Mouse (Mus musculus) heart, adult 2 months (tissue): ENCODE data around the gene E2f8. TPM values are rescaled to one million over a fixed set of nuclear protein-coding genes. Genes with fewer than 3 reads are reported as not detected.

Experiments
- DNase-seq, 2 experiments: peaks; one replicate each; pipeline ENCODE4 v3.0.0; 2021
- H3K27ac ChIP-seq: fragments of 200-600 bp; 2 replicates; pipeline ENCODE4 v1.8.1; 2022
- H3K27me3 ChIP-seq: fragments of 200-500 bp; 2 replicates; pipeline ENCODE4 v1.6.1; 2012; ENCODE audit warnings: mild to moderate bottlenecking, low read length, inconsistent platforms, mixed read lengths; ENCODE audit not compliant: control insufficient read depth, insufficient read depth
- H3K36me3 ChIP-seq: fragments of 200-500 bp; 2 replicates; pipeline ENCODE4 v1.6.1; 2012; ENCODE audit warnings: low read length, inconsistent platforms; ENCODE audit not compliant: control insufficient read depth, insufficient read depth
- H3K4me1 ChIP-seq: fragments of 200-500 bp; 2 replicates; pipeline ENCODE4 v1.6.1; 2011; ENCODE audit warnings: low read length; ENCODE audit not compliant: control insufficient read depth, insufficient read depth
- H3K4me3 ChIP-seq: fragments of 200-600 bp; 2 replicates; pipeline ENCODE4 v1.8.1; 2022
- H3K79me2 ChIP-seq: fragments of 200-500 bp; replicated peaks from 2 replicates; pipeline ENCODE4 v1.6.1; 2012; ENCODE audit warnings: mild to moderate bottlenecking, inconsistent platforms, low read length, moderate library complexity, mixed read lengths; ENCODE audit not compliant: control insufficient read depth, insufficient read depth
- H3K9ac ChIP-seq: fragments of 200-500 bp; 2 replicates; pipeline ENCODE4 v1.6.1; 2012; ENCODE audit warnings: low read depth, mild to moderate bottlenecking, control low read depth, inconsistent platforms, low read length, mixed read lengths
- CTCF ChIP-seq: fragments of 200-600 bp; IDR thresholded peaks from 2 replicates; pipeline ENCODE4 v1.8.1; 2022; ENCODE audit warnings: antibody characterized with exemption, mild to moderate bottlenecking, moderate library complexity
- EP300 ChIP-seq: fragments of 200-500 bp; IDR thresholded peaks from 2 replicates; pipeline ENCODE4 v1.6.1; 2011; ENCODE audit warnings: low read depth, low read length, control low read depth; ENCODE audit not compliant: insufficient read depth
- POLR2A ChIP-seq: fragments of 200-500 bp; IDR thresholded peaks from 2 replicates; pipeline ENCODE4 v1.6.1; 2011; ENCODE audit warnings: mild to moderate bottlenecking, low read depth, low read length, control low read depth; ENCODE audit not compliant: insufficient read depth
- WGBS: fragments of 180-500 bp; shearing (Covaris S2); methylation state at CpG from one replicate; pipeline ENCODE4 v1.1.7; 2018; 5-methylcytosine and 5-hydroxymethylcytosine counted together
- intact Hi-C: fragments of 180-260 bp; cut with DNase I; formaldehyde crosslinking; loops from one replicate; pipeline ENCODE4 v1.15.1; 2025
- long read RNA-seq: library from polyadenylated mRNA; stranded (forward); transcript quantifications from one replicate; pipeline ENCODE4 v2.0.0, GENCODE M21; 2021
- polyA plus RNA-seq: library from polyadenylated mRNA; depleted of rRNA; stranded (reverse); fragments of >200 nt; gene quantifications from 2 replicates; pipeline ENCODE4 v1.2.3, GENCODE M21; 2012; rRNA removed
- total RNA-seq, 2 experiments: library from RNA; stranded (reverse); gene quantifications; 2 replicates each; pipeline ENCODE4 v1.2.3; 2021

Gene E2f8
- total RNA-seq: 1 to 10 TPM; 1.3 to 1.6 TPM
- 0.23 and 0.31 TPM in 2 replicates for polyA plus RNA-seq
- long read RNA-seq: 0 reads

DNA sequence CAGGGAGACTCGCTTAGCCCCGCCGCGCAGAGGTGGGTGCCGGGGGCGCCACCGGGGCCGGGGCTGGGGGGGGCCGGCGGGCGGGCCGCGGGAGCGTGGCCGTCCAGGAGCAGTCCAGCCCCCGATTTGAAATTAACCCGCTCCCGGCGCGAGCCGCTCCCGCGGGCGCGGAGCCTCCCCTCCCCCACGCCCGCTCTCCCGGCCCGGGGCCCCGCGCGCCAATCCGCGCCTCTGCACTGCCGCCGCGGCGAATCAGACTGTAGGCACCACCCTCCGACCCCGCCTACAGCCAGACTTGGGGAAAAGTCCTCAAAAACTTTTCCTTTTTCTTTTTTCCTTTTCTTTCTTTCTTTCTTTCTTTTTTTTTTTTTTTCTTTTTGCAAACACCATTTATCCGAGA, at the start of gene E2f8:
E2f8 (minus strand) TSS at position 111 of the 400 bp plus-strand sequence.
- intact Hi-C loops: loop anchor here (5.0 kb wide), 1 partner anchor 129 kb away; no protein-coding TSS in a partner anchor
- no peaks in the 10 kb centered on the region; the same call in 1 of the 2 replicates for H3K27me3 ChIP-seq
- WGBS: under 1% methylated on average over 34 of the region's 41 CpGs
- H3K4me1 ChIP-seq: peaks cover 1% of the 10 kb centered on the region; the same call in 1 of the 2 replicates
- H3K9ac ChIP-seq: peak within 1 kb of the TSS; percentile 39
- peak; percentile 77 to 80 for DNase-seq
- H3K27ac ChIP-seq: no peak within 1 kb of the TSS
- H3K36me3 ChIP-seq: no peaks in the 10 kb centered on the region
- H3K79me2 ChIP-seq: no peaks in the 10 kb centered on the region
- TF ChIP-seq EP300 (no peak), CTCF (no peak)
- peak within 1 kb of the TSS; percentile 80 for H3K4me3 ChIP-seq

GRCm38 (mm10) chr7:48930399-48930798, 49.0 kb upstream of the E2f8 start:
- WGBS: 53% methylated on average over 5 of the region's 5 CpGs
- Histone ChIP-seq H3K9ac (no peak overlapping the region), H3K4me3 (no peak overlapping the region), H3K36me3 (no peaks in the 10 kb centered on the region; the same call in 1 of the 2 replicates), H3K4me1 (peaks cover 1% of the 10 kb centered on the region; the same call in 1 of the 2 replicates), H3K27me3 (no peaks in the 10 kb centered on the region), H3K79me2 (no peaks in the 10 kb centered on the region), H3K27ac (no peak overlapping the region)
- intact Hi-C loops: no loop called here
- no peak for TF ChIP-seq CTCF
- TF ChIP-seq EP300: no peak
- no peak for TF ChIP-seq POLR2A
- peak in 1 of 2 experiments; percentile 19 for DNase-seq

GRCm38 (mm10) chr7:48928364-48928763, 47.0 kb upstream of the E2f8 start:
- no peak overlapping the region for H3K4me3 ChIP-seq
- peak; percentile 42 to 66 for DNase-seq
- no peaks in the 10 kb centered on the region for H3K27me3 ChIP-seq
- H3K4me1 ChIP-seq: peaks cover 1% of the 10 kb centered on the region; the same call in 1 of the 2 replicates
- WGBS: 17% methylated on average over 3 of the region's 3 CpGs
- H3K27ac ChIP-seq: no peak overlapping the region
- intact Hi-C loops: loop anchor here (1.0 to 5.0 kb wide), 2 partner anchors 139 to 193 kb away; no protein-coding TSS in a partner anchor
- H3K79me2 ChIP-seq: no peaks in the 10 kb centered on the region
- H3K9ac ChIP-seq: no peak overlapping the region
- 0 out of 2 replicates have a peak, but pooled peaks have one; percentile 13 for TF ChIP-seq EP300
- peak; percentile 79 for TF ChIP-seq CTCF
- TF ChIP-seq POLR2A: no peak
- H3K36me3 ChIP-seq: no peaks in the 10 kb centered on the region; the same call in 1 of the 2 replicates

- H3K9ac ChIP-seq: no peak overlapping the region
- H3K4me3 ChIP-seq: no peak overlapping the region
- DNase-seq: no peak
- H3K27me3 ChIP-seq: no peaks in the 10 kb centered on the region
- no peaks in the 10 kb centered on the region; the same call in 1 of the 2 replicates for H3K36me3 ChIP-seq
- H3K4me1 ChIP-seq: peaks cover 1% of the 10 kb centered on the region; the same call in 1 of the 2 replicates
- intact Hi-C loops: loop anchor here (5.0 kb wide), 1 partner anchor 142 kb away; no protein-coding TSS in a partner anchor
- H3K79me2 ChIP-seq: no peaks in the 10 kb centered on the region
- TF ChIP-seq POLR2A (no peak), CTCF (no peak), EP300 (no peak)
- WGBS: 21% methylated on average over 3 of the region's 3 CpGs
- no peak overlapping the region for H3K27ac ChIP-seq
These were observed 43.8 kb upstream of the E2f8 start for GRCm38 (mm10) chr7:48925214-48925613.

- DNase-seq: no peak
- H3K9ac ChIP-seq: no peak overlapping the region
- H3K4me1 ChIP-seq: peaks cover 1% of the 10 kb centered on the region; the same call in 1 of the 2 replicates
- H3K36me3 ChIP-seq: no peaks in the 10 kb centered on the region; the same call in 1 of the 2 replicates
- 56% methylated on average over 10 of the region's 10 CpGs for WGBS
- H3K27me3 ChIP-seq: no peaks in the 10 kb centered on the region
- intact Hi-C loops: no loop called here
- H3K79me2 ChIP-seq: no peaks in the 10 kb centered on the region
- no peak for TF ChIP-seq POLR2A
- no peak for TF ChIP-seq EP300
- TF ChIP-seq CTCF: no peak
- H3K27ac ChIP-seq: no peak overlapping the region
- H3K4me3 ChIP-seq: no peak overlapping the region
These were observed 42.2 kb upstream of the E2f8 start for GRCm38 (mm10) chr7:48923620-48924019.

DNA sequence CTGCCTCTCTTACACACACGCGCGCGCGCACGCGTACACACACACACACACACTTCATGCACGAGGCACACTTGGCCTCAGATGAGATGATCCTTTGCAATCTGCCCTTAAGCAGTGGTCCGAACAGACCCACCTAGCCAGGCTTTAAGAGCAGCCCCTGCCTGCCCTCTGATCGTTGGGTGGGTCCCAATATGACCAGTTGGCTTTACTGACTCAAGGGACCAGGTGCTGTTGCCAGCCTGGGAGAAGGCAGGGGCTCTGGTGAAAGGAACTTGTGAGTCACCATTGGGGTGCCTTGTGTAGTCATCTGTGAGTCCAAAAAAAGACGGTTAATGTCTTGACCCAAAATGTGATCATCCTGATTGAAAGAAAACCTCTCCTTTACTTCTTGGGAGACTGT, 37.0 kb upstream of the E2f8 start:
- H3K27me3 ChIP-seq: no peaks in the 10 kb centered on the region
- H3K9ac ChIP-seq: no peak overlapping the region
- TF ChIP-seq POLR2A: no peak
- no peak for TF ChIP-seq CTCF
- TF ChIP-seq EP300: no peak
- intact Hi-C loops: no loop called here
- no peaks in the 10 kb centered on the region for H3K79me2 ChIP-seq
- no peaks in the 10 kb centered on the region for H3K36me3 ChIP-seq
- WGBS: 69% methylated on average over 11 of the region's 11 CpGs
- H3K4me3 ChIP-seq: no peak overlapping the region
- DNase-seq: no peak
- H3K27ac ChIP-seq: no peak overlapping the region
- no peaks in the 10 kb centered on the region; the same call in 1 of the 2 replicates for H3K4me1 ChIP-seq
